Mouse (Mus musculus): ENCODE measurements around the gene Lonp1. TPM values are rescaled to one million over a fixed set of nuclear protein-coding genes. Genes with fewer than 3 reads are reported as not detected.

Gene Lonp1
- polyA plus RNA-seq (2012; rRNA removed): 227 and 249 TPM in 2 replicates

DNA sequence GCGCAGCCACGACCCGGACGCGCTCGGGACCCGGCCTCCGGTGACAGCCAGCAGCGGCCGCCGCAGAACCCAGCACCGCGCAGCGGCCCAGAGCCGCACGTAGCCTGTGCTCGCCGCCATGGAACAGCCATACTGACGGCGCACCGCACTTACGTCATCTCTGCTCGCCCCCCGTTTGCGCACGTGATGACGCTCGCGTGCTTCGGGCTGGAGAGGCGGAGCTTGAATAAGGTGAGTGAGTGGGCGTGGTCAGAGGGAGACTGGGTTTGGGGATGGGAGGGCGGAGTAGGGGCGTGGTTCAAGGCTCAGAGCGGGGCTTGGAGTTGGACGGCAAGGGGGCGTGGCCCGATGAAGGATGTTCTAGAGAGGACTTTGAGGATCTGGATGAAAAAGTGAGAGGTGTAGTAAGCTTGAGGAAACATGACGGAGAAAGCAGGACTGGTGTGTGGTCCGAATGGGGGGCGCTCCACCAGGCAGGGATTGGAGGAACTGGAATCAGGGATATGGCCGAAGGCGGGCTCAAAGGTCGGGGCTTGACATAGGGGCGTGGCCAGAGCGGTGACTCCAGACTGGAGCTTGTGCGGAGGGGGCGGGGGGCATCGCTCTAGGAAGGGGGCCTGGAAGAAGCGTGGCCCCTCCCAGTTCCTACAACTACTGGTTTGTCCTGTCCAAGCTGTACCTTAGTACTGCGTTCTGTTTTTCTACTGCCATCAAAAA, at the start of gene Lonp1:
Lonp1 (minus strand) TSS at position 134 of the 717 bp plus-strand sequence.

DNA sequence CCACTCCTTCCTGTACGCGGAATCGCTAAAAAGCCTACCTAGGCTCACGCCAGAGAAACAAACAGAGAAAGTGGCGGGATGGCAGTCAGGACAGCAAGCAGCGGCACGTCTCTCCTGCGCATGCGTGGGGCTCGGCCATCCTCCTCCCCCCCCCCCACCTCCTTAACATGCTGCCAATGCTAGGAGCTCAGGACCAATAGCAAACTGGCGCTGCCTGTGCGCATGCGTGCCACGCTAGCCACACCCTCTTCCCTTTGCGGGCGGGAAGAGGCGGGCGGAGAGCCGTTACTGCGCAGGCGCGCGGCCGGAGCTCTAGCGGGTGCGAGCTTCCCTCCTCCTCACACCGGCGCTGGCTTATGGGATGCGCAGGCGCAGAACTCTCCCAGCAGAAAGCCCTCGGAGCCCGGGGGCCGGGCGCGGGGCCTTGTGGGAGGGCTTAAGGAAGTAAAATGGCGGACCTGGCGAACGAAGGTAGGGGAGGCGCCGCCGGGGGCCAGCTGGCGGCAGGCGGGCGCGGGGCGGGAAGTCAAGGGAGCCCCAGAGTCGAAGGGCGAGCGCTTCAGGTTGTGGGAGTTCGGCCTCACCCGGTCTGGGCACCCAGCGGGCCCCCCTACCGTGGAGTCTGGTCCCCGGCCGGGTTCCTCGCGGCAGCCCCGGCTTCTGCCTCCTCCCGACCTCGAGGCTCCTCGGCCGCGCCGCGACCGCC, 46.4 kb upstream of the Lonp1 start, which contains the start of gene Ranbp3:
Ranbp3 (plus strand) TSS at position 354 of the 706 bp plus-strand sequence.

DNA sequence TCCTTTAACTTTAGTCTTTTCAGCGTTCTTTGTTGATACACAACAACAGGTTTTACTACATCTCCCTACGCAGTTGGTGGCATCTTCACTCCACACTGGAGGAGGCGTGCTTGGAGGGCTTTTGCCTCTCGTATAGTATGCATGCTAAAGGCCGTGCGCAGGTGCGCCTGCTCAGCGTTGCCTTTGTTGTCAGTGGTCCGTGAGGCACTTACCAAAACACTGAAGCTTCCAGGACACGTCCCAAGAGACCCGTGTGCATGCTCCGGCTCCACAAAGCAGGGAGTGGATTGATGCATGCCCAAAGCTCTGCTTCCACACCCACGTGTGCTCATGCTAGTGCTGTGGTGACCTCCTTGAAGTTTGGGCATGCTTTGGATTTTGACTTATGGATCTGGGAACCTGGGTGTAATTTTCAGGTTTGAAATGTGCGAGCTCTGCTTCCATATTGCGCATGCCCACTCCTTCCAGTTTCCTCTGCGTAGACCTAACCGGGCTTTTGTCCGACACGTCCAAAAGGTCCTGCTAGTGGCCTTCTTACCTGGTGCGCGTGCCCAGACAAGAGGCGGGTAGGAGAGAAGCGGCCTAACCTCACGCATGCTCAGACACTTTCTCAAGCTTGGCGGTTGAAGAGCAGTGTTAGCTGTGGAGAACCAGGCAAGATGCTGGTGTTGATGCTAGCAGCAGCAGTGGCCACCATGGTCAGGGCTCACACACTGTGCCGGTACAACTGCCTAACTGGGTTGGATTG, 1.0 kb upstream of the Lonp1 start, which contains the start of gene Catsperd:
Catsperd (plus strand) TSS at position 614 of the 748 bp plus-strand sequence.

DNA sequence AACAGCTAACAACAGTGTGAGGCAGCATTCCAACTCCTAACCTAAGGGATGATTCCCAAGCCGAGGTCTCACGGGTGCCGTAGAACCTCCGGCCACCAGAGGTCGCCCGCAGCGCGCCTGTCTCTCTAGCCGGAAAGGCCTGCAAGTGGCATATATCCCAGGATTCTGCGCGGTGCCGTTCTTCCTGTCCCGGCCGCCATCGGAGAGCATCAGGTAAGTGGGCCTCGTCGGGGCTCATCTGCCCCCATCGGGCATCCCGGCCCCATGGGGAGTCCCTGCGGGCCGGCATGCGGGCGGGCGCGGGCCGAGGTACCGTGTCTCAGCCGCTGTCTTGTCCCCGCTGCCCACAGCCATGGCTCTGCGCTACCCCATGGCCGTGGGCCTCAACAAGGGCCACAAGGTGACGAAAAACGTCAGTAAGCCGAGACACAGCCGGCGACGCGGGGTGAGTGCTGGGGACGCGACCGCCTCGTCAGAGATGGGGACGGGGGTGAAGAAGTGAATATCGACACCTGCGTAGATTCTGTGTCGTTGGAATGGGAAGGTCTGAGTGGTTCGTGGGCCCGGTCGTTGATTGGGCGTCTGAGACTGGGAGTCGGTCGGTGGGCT, 13.3 kb downstream of the Lonp1 start, which contains the start of gene Rpl36:
Rpl36 (plus strand) TSS at position 181 of the 609 bp plus-strand sequence.

DNA sequence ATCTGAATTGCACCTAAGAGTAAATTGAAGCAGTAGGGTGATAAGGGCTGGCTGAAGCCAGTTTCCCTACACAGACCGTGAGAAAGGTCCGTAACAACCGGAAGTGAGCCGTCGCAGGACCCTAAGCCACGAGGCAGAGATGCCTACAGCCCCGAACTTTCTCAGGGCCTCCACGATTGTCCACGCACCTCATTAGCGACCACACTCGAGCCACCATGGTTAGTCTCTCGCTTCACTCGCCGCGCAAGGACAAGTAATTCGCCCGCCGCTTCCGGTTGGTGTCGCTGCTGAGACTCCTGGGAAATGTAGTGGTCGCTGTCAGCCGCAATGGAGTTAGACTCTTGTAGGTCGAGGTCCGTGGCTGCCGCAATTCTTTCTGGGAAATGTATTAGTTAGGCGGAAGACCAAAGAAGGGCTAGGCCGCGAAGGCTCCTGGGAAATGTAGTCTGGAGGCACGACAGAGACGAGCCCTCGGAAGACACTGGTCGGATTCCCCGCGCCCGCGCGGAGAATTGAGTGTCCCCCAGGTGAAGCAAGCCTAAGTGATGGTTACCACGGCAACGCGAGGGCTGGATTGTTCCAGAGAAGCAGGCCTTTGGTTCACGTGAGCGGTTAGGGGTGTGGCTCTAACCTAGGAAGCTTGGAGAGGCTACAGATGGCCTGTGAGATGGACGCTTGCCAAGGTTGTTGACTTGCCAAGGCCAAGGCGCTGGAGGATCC, 17.1 kb downstream of the Lonp1 start, which contains the start of gene 2410015M20Rik:
2410015M20Rik (minus strand) TSS at position 320 of the 720 bp plus-strand sequence.

DNA sequence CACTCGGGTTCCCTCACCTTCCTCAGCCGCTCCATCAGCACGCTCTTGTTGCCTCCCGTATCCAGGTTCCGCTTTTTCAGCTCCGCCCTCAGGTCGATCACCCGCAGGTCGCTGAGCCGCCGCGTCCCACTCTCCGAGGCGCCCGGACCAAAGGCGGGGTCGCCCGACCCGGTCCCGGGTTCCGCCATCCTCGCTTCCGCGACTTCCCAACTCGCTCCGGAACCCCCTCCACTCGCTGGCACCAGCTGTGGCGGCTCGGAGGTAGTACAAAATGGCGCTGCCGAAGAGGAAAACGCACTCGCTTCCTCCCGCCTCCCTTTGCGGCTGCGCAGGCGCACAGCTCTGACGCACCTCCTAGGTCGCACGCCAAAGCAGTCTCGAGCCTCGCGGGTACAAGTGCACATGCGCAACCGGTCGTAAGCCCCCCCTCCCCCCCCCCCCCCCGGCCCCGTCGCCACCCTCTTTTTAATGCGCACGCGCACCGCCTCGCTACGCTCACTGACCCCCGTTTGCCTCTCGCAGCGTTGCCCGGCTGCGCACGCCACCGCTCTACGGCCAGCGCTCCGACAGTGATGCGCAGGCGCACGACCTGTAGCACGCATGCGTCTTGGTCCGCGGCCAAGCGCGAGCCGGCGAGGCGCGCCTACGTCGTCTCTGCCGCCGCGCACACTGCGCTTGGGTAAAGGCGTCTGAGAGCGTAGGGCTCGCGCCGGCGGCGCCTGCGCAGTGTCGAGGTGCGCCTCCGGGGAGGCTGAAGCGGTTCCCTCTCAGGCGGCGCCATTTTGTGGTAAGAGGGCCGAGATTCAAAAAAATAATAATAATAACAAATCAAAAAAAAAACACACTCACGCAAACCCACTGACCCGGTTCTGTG, 42.2 kb downstream of the Lonp1 start, which contains the start of the genes Safb2 and Safb:
Safb2 (minus strand) TSS at position 329 of the 874 bp plus-strand sequence.
Safb (plus strand) TSS at position 569 of the 874 bp plus-strand sequence.

Other genes with a start within 250 kb of the Lonp1 start
- gene Ptprs, start 150.4 kb downstream of the Lonp1 start, polyA plus RNA-seq (2012; rRNA removed): 427 and 461 TPM in 2 replicates
- gene Znrf4, start 114.5 kb downstream of the Lonp1 start, polyA plus RNA-seq (2012; rRNA removed): not detected in 2 replicates
- 8.1 TPM in 2 replicates for gene Gm20219, start 72.5 kb downstream of the Lonp1 start, polyA plus RNA-seq (2012; rRNA removed)
- 111 and 114 TPM in 2 replicates for gene Safb2, start 42.3 kb downstream of the Lonp1 start, polyA plus RNA-seq (2012; rRNA removed)
- 93.0 and 103 TPM in 2 replicates for gene Safb, start 42.1 kb downstream of the Lonp1 start, polyA plus RNA-seq (2012; rRNA removed)
- gene 2410015M20Rik, start 17.1 kb downstream of the Lonp1 start, polyA plus RNA-seq (2012; rRNA removed): 157 and 222 TPM in 2 replicates
- gene Rpl36, start 13.5 kb downstream of the Lonp1 start, polyA plus RNA-seq (2012; rRNA removed): 3,601 and 4,599 TPM in 2 replicates
- gene Catsperd, start 1.3 kb upstream of the Lonp1 start, polyA plus RNA-seq (2012; rRNA removed): 1.3 and 2.6 TPM in 2 replicates
- 125 and 135 TPM in 2 replicates for gene Ranbp3, start 46.4 kb upstream of the Lonp1 start, polyA plus RNA-seq (2012; rRNA removed)
- gene Ndufa11, start 90.9 kb upstream of the Lonp1 start, polyA plus RNA-seq (2012; rRNA removed): 694 and 729 TPM in 2 replicates
- 47.8 and 78.5 TPM in 2 replicates for gene Vmac, start 91.1 kb upstream of the Lonp1 start, polyA plus RNA-seq (2012; rRNA removed)
- 169 and 335 TPM in 2 replicates for gene Nrtn, start 130.6 kb upstream of the Lonp1 start, polyA plus RNA-seq (2012; rRNA removed)
- gene Dus3l, start 137.9 kb upstream of the Lonp1 start, polyA plus RNA-seq (2012; rRNA removed): 135 and 136 TPM in 2 replicates
- 3.3 and 4.8 TPM in 2 replicates for gene Prr22, start 143.4 kb upstream of the Lonp1 start, polyA plus RNA-seq (2012; rRNA removed)
- gene Rfx2, start 204.1 kb upstream of the Lonp1 start, polyA plus RNA-seq (2012; rRNA removed): 26.0 and 26.5 TPM in 2 replicates
- gene Acsbg2, start 247.6 kb upstream of the Lonp1 start, polyA plus RNA-seq (2012; rRNA removed): 0.05 TPM in 1 of 2 replicates, not detected in the other
- 0.16 and 0.37 TPM in 2 replicates for gene 1700061G19Rik, start 248.6 kb upstream of the Lonp1 start, polyA plus RNA-seq (2012; rRNA removed)

Measured in ovary, adult 2 months (tissue).